Mouse (Mus musculus): ENCODE measurements around the gene Slc22a18. TPM values are rescaled to one million over a fixed set of nuclear protein-coding genes. Genes with fewer than 3 reads are reported as not detected.

Gene Slc22a18
- polyA plus RNA-seq, 1 experiment from 2014 or later: 0.64 TPM

DNA sequence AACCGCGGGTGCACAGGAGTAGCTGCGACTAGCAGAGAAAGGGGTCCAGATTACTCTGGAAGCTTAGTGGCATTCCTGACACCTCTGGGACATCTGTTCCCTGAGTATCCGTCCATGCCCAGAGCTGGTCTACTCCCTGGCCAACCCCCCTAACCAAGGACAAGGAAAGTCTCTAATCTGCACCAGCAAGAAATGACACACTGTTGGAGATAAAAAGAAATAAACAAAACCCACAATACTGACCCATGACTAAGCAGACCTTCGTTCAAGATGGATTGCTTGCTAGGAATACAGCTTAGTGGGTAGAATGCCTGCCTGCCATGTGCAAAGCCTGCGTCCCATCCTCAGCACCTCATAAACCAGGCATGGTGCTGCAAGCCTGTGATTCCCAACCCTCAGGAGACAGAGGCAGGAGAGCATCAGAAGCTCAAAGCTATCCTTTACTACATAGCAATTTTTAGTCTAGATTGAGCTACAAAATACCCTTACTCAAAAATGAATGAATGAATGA lies 20.1 kb downstream of the Slc22a18 start:
- H3K4me3 ChIP-seq (ENCODE audit: low read depth, low read length): no peak overlapping the region
- H3K27ac ChIP-seq (ENCODE audit: low read depth, low read length): no peak overlapping the region
- no peaks in the 10 kb centered on the region for H3K36me3 ChIP-seq (ENCODE audit: control insufficient read depth, insufficient read depth, low read length)
- no peaks in the 10 kb centered on the region for H3K4me1 ChIP-seq (ENCODE audit: control insufficient read depth, insufficient read depth, low read length)
- H3K9ac ChIP-seq (ENCODE audit: low read length): no peak overlapping the region
- H3K4me2 ChIP-seq (ENCODE audit: low read depth): no peak overlapping the region
- H3K27me3 ChIP-seq (ENCODE audit: control insufficient read depth, insufficient read depth, low read length): no peaks in the 10 kb centered on the region
- ATAC-seq (ENCODE audit: insufficient read depth, low FRiP score, low TSS enrichment) (no peak), DNase-seq (ENCODE audit: low spot score) (no peak)
- 83% methylated on average over 6 of the region's 6 CpGs for WGBS
- no peaks in the 10 kb centered on the region for H3K9me3 ChIP-seq (ENCODE audit: control insufficient read depth, low read length)

DNA sequence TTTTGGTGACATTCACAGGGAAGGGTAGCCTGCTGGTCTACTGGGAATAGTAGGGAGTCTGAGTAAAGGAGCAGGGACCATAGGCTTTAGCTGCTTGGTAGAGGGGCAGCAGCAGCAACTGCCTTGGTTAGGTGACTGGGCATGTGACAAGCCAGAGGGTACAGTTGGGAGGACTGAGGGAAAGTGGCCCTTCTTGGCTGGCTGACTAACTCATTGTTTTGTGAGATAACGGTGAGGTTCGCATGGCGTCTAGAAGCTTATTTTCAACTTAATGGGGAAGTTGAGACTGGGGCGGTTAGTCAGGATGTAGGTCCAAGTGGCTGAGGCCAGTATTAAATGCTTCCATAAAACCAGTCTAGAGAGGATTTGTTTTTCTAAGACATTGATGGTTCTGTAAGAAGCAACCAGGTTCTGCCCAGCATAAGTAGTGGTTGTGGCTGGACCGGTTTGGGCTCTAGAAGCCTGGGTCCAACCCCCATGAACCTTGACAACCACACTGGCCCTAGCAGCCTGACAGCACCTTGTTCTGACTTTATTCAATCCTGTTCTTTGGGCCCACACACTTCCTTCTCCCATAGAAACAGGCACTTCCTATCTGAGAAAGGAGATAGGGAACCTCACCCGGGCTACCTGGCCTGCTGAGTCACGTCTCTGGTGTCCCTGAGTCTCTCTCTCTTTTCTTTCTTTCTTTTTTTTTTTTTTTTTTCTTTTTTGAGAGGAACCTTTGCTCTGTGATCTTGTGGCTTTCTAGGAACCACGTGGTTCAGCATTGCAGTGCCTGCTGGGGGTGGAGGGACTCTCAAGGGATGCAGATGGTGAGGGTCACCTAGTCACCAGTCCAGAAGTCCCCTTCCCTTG lies 21.8 kb downstream of the Slc22a18 start:
- H3K4me1 ChIP-seq (ENCODE audit: control insufficient read depth, insufficient read depth, low read length): no peaks in the 10 kb centered on the region
- H3K27ac ChIP-seq (ENCODE audit: low read depth, low read length): no peak overlapping the region
- no peaks in the 10 kb centered on the region for H3K9me3 ChIP-seq (ENCODE audit: control insufficient read depth, low read length)
- no peak for DNase-seq (ENCODE audit: low spot score)
- WGBS: 82% methylated on average over 8 of the region's 8 CpGs
- peaks cover under 1% of the 10 kb centered on the region; the same call in 1 of the 2 replicates for H3K27me3 ChIP-seq (ENCODE audit: control insufficient read depth, insufficient read depth, low read length)
- H3K36me3 ChIP-seq (ENCODE audit: control insufficient read depth, insufficient read depth, low read length): no peaks in the 10 kb centered on the region
- H3K4me3 ChIP-seq (ENCODE audit: low read depth, low read length): no peak overlapping the region
- no peak overlapping the region for H3K4me2 ChIP-seq (ENCODE audit: low read depth)
- no peak overlapping the region for H3K9ac ChIP-seq (ENCODE audit: low read length)
- no peak for ATAC-seq (ENCODE audit: insufficient read depth, low FRiP score, low TSS enrichment)

DNA sequence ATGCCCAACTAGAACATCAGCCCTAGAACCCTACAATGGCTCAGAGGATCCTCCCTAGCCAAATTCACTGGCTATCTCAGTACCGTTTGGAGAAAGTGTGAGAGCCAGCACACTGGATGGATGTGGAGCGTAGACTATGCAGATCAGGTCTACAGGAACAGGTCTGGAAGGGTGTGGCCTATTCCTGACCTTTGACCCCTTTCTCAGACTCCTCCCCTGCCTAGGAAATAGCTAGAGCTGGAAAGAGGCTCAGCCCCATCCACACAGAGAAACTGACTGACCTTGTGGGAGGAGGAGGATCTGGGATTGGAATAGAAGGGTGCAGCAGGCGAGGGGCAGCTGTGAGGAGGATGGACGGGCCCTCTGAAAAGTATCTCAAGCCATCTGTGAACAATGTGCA lies 25.0 kb downstream of the Slc22a18 start:
- Histone ChIP-seq H3K4me3 (ENCODE audit: low read depth, low read length) (no peak overlapping the region), H3K36me3 (ENCODE audit: control insufficient read depth, insufficient read depth, low read length) (no peaks in the 10 kb centered on the region), H3K27ac (ENCODE audit: low read depth, low read length) (no peak overlapping the region), H3K9me3 (ENCODE audit: control insufficient read depth, low read length) (no peaks in the 10 kb centered on the region), H3K4me2 (ENCODE audit: low read depth) (no peak overlapping the region), H3K27me3 (ENCODE audit: control insufficient read depth, insufficient read depth, low read length) (peaks cover 33% of the 10 kb centered on the region), H3K4me1 (ENCODE audit: control insufficient read depth, insufficient read depth, low read length) (no peaks in the 10 kb centered on the region), H3K9ac (ENCODE audit: low read length) (no peak overlapping the region)
- no peak for ATAC-seq (ENCODE audit: insufficient read depth, low FRiP score, low TSS enrichment)
- DNase-seq (ENCODE audit: low spot score): no peak
- WGBS: 86% methylated on average over 4 of the region's 4 CpGs

DNA sequence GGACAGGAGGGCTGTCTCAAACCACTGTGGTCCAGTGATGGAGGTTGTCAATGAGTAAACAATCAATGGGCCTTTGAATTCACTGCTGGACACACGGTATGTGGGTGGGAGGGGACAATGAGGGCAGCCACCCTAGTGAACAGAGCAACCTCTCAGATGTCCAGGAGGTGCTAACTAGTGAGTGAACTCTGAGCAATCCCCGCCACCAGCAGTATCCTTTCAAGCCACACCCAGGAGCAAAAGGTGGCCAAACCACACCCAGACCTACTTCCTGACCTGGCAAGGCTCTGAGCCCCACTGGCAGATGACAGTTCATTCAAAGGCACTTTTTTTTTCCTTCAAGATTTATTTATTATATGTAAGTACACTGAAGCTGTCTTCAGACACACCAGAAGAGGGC lies 27.4 kb downstream of the Slc22a18 start:
- Histone ChIP-seq H3K27me3 (ENCODE audit: control insufficient read depth, insufficient read depth, low read length) (peaks cover 41% of the 10 kb centered on the region), H3K9ac (ENCODE audit: low read length) (no peak overlapping the region), H3K27ac (ENCODE audit: low read depth, low read length) (no peak overlapping the region), H3K9me3 (ENCODE audit: control insufficient read depth, low read length) (no peaks in the 10 kb centered on the region), H3K4me1 (ENCODE audit: control insufficient read depth, insufficient read depth, low read length) (no peaks in the 10 kb centered on the region), H3K4me3 (ENCODE audit: low read depth, low read length) (no peak overlapping the region), H3K4me2 (ENCODE audit: low read depth) (no peak overlapping the region), H3K36me3 (ENCODE audit: control insufficient read depth, insufficient read depth, low read length) (no peaks in the 10 kb centered on the region)
- DNase-seq (ENCODE audit: low spot score) (no peak), ATAC-seq (ENCODE audit: insufficient read depth, low FRiP score, low TSS enrichment) (no peak)
- 32% methylated on average over 2 of the region's 2 CpGs for WGBS

DNA sequence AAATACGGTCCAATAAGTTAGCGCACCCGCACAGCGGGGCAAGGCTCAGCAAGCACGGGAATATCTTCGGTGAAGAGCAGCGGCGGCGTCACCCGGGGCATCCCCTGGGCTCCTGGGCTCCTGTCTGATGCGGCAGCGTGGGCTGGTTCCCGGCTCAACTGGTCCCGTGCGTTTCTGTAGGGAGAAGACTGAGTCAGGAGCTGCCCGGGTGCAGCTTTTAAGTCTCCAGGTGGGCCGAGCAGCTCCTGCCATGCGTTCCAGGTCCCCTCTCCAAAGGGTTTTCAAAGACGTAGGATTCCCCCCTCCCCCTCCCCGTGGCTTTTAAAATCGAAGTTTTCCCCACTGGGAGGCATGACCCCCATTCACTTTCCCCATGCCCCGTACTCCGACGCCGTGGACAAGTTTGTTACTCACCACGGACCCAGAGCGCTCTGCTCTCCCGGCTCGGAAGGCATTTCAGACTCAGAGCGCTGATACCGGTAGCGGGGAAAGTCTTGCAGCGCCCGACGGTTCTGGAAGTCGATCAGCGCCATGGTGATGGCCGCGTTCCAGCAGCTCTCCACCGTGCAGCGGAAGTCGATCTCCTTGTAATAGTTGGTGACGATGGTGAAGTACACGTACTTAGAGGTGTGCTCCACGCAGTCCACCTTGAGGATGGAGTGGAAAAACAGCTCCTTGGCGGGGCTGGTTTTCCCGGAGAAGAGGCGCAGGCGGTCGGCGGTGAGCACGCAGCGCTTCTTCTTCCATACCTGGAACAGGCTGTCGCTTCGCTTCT lies 28.3 kb downstream of the Slc22a18 start:
- Histone ChIP-seq H3K27ac (ENCODE audit: low read depth, low read length) (no peak overlapping the region), H3K9me3 (ENCODE audit: control insufficient read depth, low read length) (no peaks in the 10 kb centered on the region; the same call in 1 of the 2 replicates), H3K4me1 (ENCODE audit: control insufficient read depth, insufficient read depth, low read length) (no peaks in the 10 kb centered on the region), H3K27me3 (ENCODE audit: control insufficient read depth, insufficient read depth, low read length) (peaks cover 41% of the 10 kb centered on the region), H3K36me3 (ENCODE audit: control insufficient read depth, insufficient read depth, low read length) (no peaks in the 10 kb centered on the region), H3K9ac (ENCODE audit: low read length) (no peak overlapping the region), H3K4me3 (ENCODE audit: low read depth, low read length) (peak overlapping the region; percentile 35), H3K4me2 (ENCODE audit: low read depth) (peak overlapping the region; percentile 59)
- DNase-seq (ENCODE audit: low spot score) (peak; percentile 56), ATAC-seq (ENCODE audit: insufficient read depth, low FRiP score, low TSS enrichment) (no peak)
- WGBS: 4% methylated on average over 55 of the region's 55 CpGs

DNA sequence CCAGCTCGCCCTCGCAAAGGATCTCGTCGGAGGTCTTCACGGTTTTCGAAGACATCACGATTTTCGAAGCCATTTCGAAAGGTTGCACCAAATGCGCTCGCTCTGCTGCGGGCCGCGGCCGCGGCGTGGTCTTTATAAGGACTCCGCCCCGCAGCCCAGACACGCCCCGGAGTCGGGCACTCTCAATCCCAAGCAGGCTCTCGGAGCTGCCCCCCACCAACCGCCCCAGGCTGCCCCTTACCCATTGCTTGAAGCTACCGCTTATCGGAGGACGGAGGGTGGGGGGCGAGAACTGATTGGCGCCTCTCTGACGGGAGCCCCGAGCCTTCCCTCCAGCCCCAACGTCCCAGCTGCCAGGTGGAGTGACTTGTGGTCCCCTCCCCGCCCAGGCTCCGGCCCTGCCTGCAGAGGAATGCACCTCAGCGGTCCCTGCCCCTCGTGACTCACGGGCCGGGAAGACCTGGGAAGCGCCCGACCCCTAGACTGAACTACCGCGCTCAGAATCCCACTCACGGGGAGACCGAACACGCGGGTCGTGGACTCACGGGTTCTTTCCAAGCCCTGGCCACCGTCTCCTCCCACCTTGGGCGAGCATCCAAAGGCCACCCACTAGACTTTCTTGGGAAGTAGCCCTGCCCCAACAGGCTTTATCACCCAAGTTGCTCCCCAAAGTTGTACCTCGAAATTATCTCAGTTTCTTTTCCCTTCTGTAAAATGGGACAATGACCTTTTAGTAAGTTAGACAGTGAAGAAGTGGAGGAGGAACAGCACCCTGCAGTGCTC lies 29.1 kb downstream of the Slc22a18 start, which contains the start of gene Phlda2:
Gene Phlda2 (minus strand): TSS at position 733 of the 783 bp plus-strand sequence.
- WGBS: 3% methylated on average over 51 of the region's 51 CpGs
- peaks cover 41% of the 10 kb centered on the region for H3K27me3 ChIP-seq (ENCODE audit: control insufficient read depth, insufficient read depth, low read length)
- DNase-seq (ENCODE audit: low spot score): peak; percentile 55
- peak within 1 kb of the TSS; percentile 59 for H3K4me2 ChIP-seq (ENCODE audit: low read depth)
- H3K4me1 ChIP-seq (ENCODE audit: control insufficient read depth, insufficient read depth, low read length): no peaks in the 10 kb centered on the region
- no peak for ATAC-seq (ENCODE audit: insufficient read depth, low FRiP score, low TSS enrichment)
- peak within 1 kb of the TSS; percentile 35 for H3K4me3 ChIP-seq (ENCODE audit: low read depth, low read length)
- H3K36me3 ChIP-seq (ENCODE audit: control insufficient read depth, insufficient read depth, low read length): no peaks in the 10 kb centered on the region
- H3K9ac ChIP-seq (ENCODE audit: low read length): no peak within 1 kb of the TSS
- H3K27ac ChIP-seq (ENCODE audit: low read depth, low read length): no peak within 1 kb of the TSS
- H3K9me3 ChIP-seq (ENCODE audit: control insufficient read depth, low read length): no peaks in the 10 kb centered on the region; the same call in 1 of the 2 replicates

DNA sequence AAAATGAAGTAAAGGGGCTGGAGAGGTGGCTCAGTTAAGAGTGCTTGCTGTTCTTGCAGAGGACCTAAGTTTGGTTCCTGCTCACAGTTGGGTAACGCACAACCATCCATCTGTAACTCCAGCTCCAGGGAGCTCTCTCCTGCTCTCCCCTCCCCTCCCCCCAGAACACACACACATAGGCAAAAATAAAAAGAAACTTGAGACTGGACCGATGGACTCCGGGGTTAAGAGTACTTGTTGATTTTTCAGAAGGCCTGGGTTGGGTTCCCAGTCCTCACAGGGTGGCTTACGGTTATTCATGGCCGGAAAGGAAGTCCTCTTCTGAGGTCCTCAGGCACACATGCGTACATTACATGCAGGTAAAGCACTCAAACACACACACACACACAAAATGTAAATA lies 30.4 kb downstream of the Slc22a18 start:
- Histone ChIP-seq H3K4me2 (ENCODE audit: low read depth) (no peak overlapping the region), H3K36me3 (ENCODE audit: control insufficient read depth, insufficient read depth, low read length) (no peaks in the 10 kb centered on the region), H3K4me3 (ENCODE audit: low read depth, low read length) (no peak overlapping the region), H3K4me1 (ENCODE audit: control insufficient read depth, insufficient read depth, low read length) (no peaks in the 10 kb centered on the region), H3K27ac (ENCODE audit: low read depth, low read length) (no peak overlapping the region), H3K9ac (ENCODE audit: low read length) (no peak overlapping the region), H3K9me3 (ENCODE audit: control insufficient read depth, low read length) (no peaks in the 10 kb centered on the region; the same call in 1 of the 2 replicates), H3K27me3 (ENCODE audit: control insufficient read depth, insufficient read depth, low read length) (peaks cover 41% of the 10 kb centered on the region)
- DNase-seq (ENCODE audit: low spot score): no peak
- no peak for ATAC-seq (ENCODE audit: insufficient read depth, low FRiP score, low TSS enrichment)
- WGBS: 91% methylated on average over 6 of the region's 6 CpGs

DNA sequence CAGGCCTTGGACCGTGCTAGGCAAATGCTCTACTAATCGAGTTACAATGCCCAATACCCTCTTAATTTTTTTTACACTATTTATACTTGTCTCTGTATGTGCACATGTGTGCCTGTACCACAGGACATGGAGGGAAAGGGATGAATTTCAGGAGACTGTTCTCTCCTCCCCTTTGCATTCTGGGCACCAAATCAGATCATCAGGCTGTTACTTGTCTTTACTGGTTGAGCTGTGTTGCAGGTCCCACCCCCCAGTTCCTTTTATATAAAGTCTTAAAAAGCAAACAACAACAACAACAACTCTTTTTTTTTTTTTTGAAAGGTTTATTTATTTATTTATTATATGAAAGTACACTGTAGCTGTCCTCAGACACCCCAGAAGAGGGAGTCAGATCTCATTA lies 31.9 kb downstream of the Slc22a18 start:
- ATAC-seq (ENCODE audit: insufficient read depth, low FRiP score, low TSS enrichment) (no peak), DNase-seq (ENCODE audit: low spot score) (no peak)
- Histone ChIP-seq H3K9ac (ENCODE audit: low read length) (no peak overlapping the region), H3K4me3 (ENCODE audit: low read depth, low read length) (no peak overlapping the region), H3K9me3 (ENCODE audit: control insufficient read depth, low read length) (no peaks in the 10 kb centered on the region; the same call in 1 of the 2 replicates), H3K27me3 (ENCODE audit: control insufficient read depth, insufficient read depth, low read length) (peaks cover 40% of the 10 kb centered on the region), H3K4me1 (ENCODE audit: control insufficient read depth, insufficient read depth, low read length) (no peaks in the 10 kb centered on the region), H3K36me3 (ENCODE audit: control insufficient read depth, insufficient read depth, low read length) (no peaks in the 10 kb centered on the region), H3K27ac (ENCODE audit: low read depth, low read length) (no peak overlapping the region), H3K4me2 (ENCODE audit: low read depth) (no peak overlapping the region)
- 80% methylated on average over 2 of the region's 2 CpGs for whole genome bisulfite sequencing

All from neural tube, embryonic 11.5 days (tissue).